In genomic region chr12:16912600-16912999, GRCm38 (mm10) we compare ENCODE assay signal across 30 mouse cellular contexts. TPM values are rescaled to one million over a fixed set of nuclear protein-coding genes. Genes with fewer than 3 reads are reported as not detected.
DNase-seq lines count a peak whose midpoint lies in the region; ATAC-seq and TF ChIP-seq lines count a peak whose summit lies in the region.
"Had no signal": no experiment of that assay in that cellular context is flagged by ENCODE, and none has a peak within 500 bp of the region (broad histone marks: within the 10 kb centered on the region; RNA-seq: fewer than 3 reads in every experiment).

No protein-coding gene starts in this region.

- H3K4me1 ChIP-seq in bone marrow macrophage, adult 2 months (ENCODE audit: control insufficient read depth, insufficient read depth, low read length), result peaks cover 14% of the 10 kb centered on the region
- H3K4me1 ChIP-seq: embryonic facial prominence, embryonic 10.5 days; embryonic facial prominence, embryonic 13.5 days; forebrain, embryonic 10.5 days; forebrain, embryonic 13.5 days; heart, embryonic 10.5 days had no signal

- intact Hi-C loops in gastrocnemius, adult 2 months (cut with DNase I), result no loop called here

- no peak for DNase-seq in gastrocnemius, adult 2 months
- no peak for DNase-seq in gastrocnemius, postnatal 25 days
- DNase-seq in 416B (ENCODE audit: low read depth), result peak; percentile 60
- DNase-seq in lung, adult 18-20 months, result no peak
- DNase-seq in retina, postnatal 1 day, result no peak
- DNase-seq in adrenal gland, adult 2 months, result no peak
- DNase-seq: adrenal gland, postnatal 10 days; adrenal gland, postnatal 36 days; B cell, adult 2 months; cerebellum, adult 11 months; cerebellum, adult 2 months; cerebellum, adult 9-11 months; cerebellum, postnatal 25 days; embryo, embryonic 11 days; gastrocnemius, postnatal 14 days; heart, adult 2 months; heart, postnatal 14 days; heart, postnatal 4 days had no signal

- no peak for TF ChIP-seq CTCF in gastrocnemius, adult 2 months (IDR thresholded peaks at IDR 0.05)
- no peak for TF ChIP-seq CTCF in bone marrow macrophage, adult 2 months (IDR thresholded peaks at IDR 0.05; ENCODE audit: low read depth, low read length)

- peak overlapping the region; percentile 60 for H3K27ac ChIP-seq in gastrocnemius, adult 2 months
- H3K27ac ChIP-seq in bone marrow macrophage, adult 2 months (ENCODE audit: insufficient read depth, low read depth, low read length), result peak overlapping the region; percentile 33; the same call in 1 of the 2 replicates
- H3K27ac ChIP-seq: embryonic facial prominence, embryonic 10.5 days; embryonic facial prominence, embryonic 13.5 days; forebrain, embryonic 10.5 days; forebrain, embryonic 13.5 days; heart, adult 2 months; heart, embryonic 10.5 days; heart, embryonic 13.5 days; hindbrain, embryonic 14.5 days; hindbrain, postnatal 0 days had no signal

- no peak overlapping the region; the same call in 1 of the 2 replicates for H3K4me3 ChIP-seq in gastrocnemius, adult 2 months
- H3K4me3 ChIP-seq in bone marrow macrophage, adult 2 months (ENCODE audit: insufficient read depth, low read length), result no peak overlapping the region
- H3K4me3 ChIP-seq: embryonic facial prominence, embryonic 10.5 days; embryonic facial prominence, embryonic 13.5 days; forebrain, embryonic 10.5 days; forebrain, embryonic 13.5 days; heart, adult 2 months; heart, embryonic 10.5 days; heart, embryonic 13.5 days had no signal

- peak; percentile 51 for ATAC-seq in megakaryocyte, adult 5-6 weeks (ENCODE audit: poor library complexity, severe bottlenecking)
- ATAC-seq: activated CD4-positive, CD25-positive, alpha-beta regulatory T cell, adult 4 months; forebrain, embryonic 13.5 days; forebrain, embryonic 16.5 days; hindbrain, postnatal 0 days had no signal

- no peak for TF ChIP-seq POLR2A in bone marrow macrophage, adult 2 months (IDR thresholded peaks at IDR 0.05; ENCODE audit: borderline replicate concordance, low read depth, low read length)

RNA-seq across cellular contexts. Expression of gene Rock2, which starts 17.9 kb away (rescaled TPM):
- total RNA-seq in gastrocnemius, adult 2 months (2021), result 100 to 1,000 TPM in 1 of 2 experiments, 10 to 100 TPM in 1; 86.0 to 103 TPM
- total RNA-seq in gastrocnemius, postnatal 25 days (2021), result 10 to 100 TPM; 59.4 to 89.8 TPM
- 46.8 and 47.9 TPM in 2 replicates for polyA plus RNA-seq in bone marrow macrophage, adult 2 months (2012; ENCODE audit: insufficient read depth, insufficient read length, missing spikeins)
- 53.0 and 63.4 TPM in 2 replicates for total RNA-seq in megakaryocyte, adult 5-6 weeks (2015)
- total RNA-seq in megakaryocyte, adult 5-6 weeks (2017), result 65.0 and 75.9 TPM in 2 replicates
- total RNA-seq in adrenal gland, adult 2 months (2021), result 10 to 100 TPM; 71.9 to 74.6 TPM
- 2.1 and 2.5 TPM in 2 replicates for polyA plus RNA-seq in adrenal gland, adult 2 months (2012; rRNA removed)
